Mouse (Mus musculus): ENCODE measurements around the gene Lekr1.

The Lekr1 gene

GRCm38 (mm10) chr3:65656902-65657660, 8.9 kb upstream of the Lekr1 start:
- no peak for DNase-seq (ENCODE audit: low spot score)

GRCm38 (mm10) chr3:65658081-65658612, 7.9 kb upstream of the Lekr1 start:
- DNase-seq (ENCODE audit: low spot score): no peak

- DNase-seq (ENCODE audit: low spot score): no peak
Measured at GRCm38 (mm10) chr3:65658721-65659619, 7.1 kb upstream of the Lekr1 start.

- no peak for DNase-seq (ENCODE audit: low spot score)
Measured at GRCm38 (mm10) chr3:65659620-65659932, 6.5 kb upstream of the Lekr1 start.

- no peak for DNase-seq (ENCODE audit: low spot score)
Measured at GRCm38 (mm10) chr3:65660336-65660735, 5.7 kb upstream of the Lekr1 start.

- no peak for DNase-seq (ENCODE audit: low spot score)
Measured at GRCm38 (mm10) chr3:65661731-65662130, 4.3 kb upstream of the Lekr1 start.

- DNase-seq (ENCODE audit: low spot score): no peak
Measured at GRCm38 (mm10) chr3:65663176-65663575, 2.9 kb upstream of the Lekr1 start.

GRCm38 (mm10) chr3:65670216-65670615, 4.2 kb downstream of the Lekr1 start:
- no peak for DNase-seq (ENCODE audit: low spot score)

- DNase-seq (ENCODE audit: low spot score): no peak
Measured at GRCm38 (mm10) chr3:65673725-65674124, 7.7 kb downstream of the Lekr1 start.

- no peak for DNase-seq (ENCODE audit: low spot score)
Measured at GRCm38 (mm10) chr3:65680612-65681011, 14.6 kb downstream of the Lekr1 start.

GRCm38 (mm10) chr3:65689705-65690104, 23.7 kb downstream of the Lekr1 start:
- DNase-seq (ENCODE audit: low spot score): no peak

GRCm38 (mm10) chr3:65690850-65691249, 24.8 kb downstream of the Lekr1 start:
- DNase-seq (ENCODE audit: low spot score): no peak

- DNase-seq (ENCODE audit: low spot score): no peak
Measured at GRCm38 (mm10) chr3:65699704-65700103, 33.7 kb downstream of the Lekr1 start.

- DNase-seq (ENCODE audit: low spot score): no peak
Measured at GRCm38 (mm10) chr3:65714372-65714771, 48.3 kb downstream of the Lekr1 start.

GRCm38 (mm10) chr3:65717406-65717805, 51.4 kb downstream of the Lekr1 start:
- DNase-seq (ENCODE audit: low spot score): no peak

- no peak for DNase-seq (ENCODE audit: low spot score)
Measured at GRCm38 (mm10) chr3:65722897-65723296, 56.9 kb downstream of the Lekr1 start.

GRCm38 (mm10) chr3:65723664-65724063, 57.6 kb downstream of the Lekr1 start:
- DNase-seq (ENCODE audit: low spot score): no peak

GRCm38 (mm10) chr3:65737816-65738215, 71.8 kb downstream of the Lekr1 start:
- DNase-seq (ENCODE audit: low spot score): no peak

- no peak for DNase-seq (ENCODE audit: low spot score)
Measured at GRCm38 (mm10) chr3:65744936-65745335, 78.9 kb downstream of the Lekr1 start.

GRCm38 (mm10) chr3:65764511-65765508, 98.8 kb downstream of the Lekr1 start:
- DNase-seq (ENCODE audit: low spot score): no peak

- no peak for DNase-seq (ENCODE audit: low spot score)
Measured at GRCm38 (mm10) chr3:65766387-65766786, 100.4 kb downstream of the Lekr1 start.
